Mouse (Mus musculus) forebrain, postnatal 0 days (tissue): Measurements from ENCODE around the gene Kmt2d. TPM values are rescaled to one million over a fixed set of nuclear protein-coding genes. Genes with fewer than 3 reads are reported as not detected.
A peak's percentile ranks its signal among the peaks of the same experiment; 100 is the strongest.

Source experiments
- ATAC-seq: fragments of 200-750 bp; cut with Nextera tagmentation; 2 replicates; pipeline ENCODE4 v1.8.0; 2017; ENCODE audit warnings: mild to moderate bottlenecking, moderate library complexity
- DNase-seq: peaks from one replicate; pipeline ENCODE4 v3.0.0-alpha.2; 2015
- H3K27ac ChIP-seq: fragments of 300-500 bp; sonication (generic); 2 replicates; pipeline ENCODE4 v1.5.1; 2014; ENCODE audit warnings: low read depth, mild to moderate bottlenecking, antibody characterized with exemption, low read length, moderate library complexity, mixed read lengths
- H3K27me3 ChIP-seq: fragments of 300-500 bp; sonication (generic); 2 replicates; pipeline ENCODE4 v1.6.1; 2014; ENCODE audit warnings: mild to moderate bottlenecking, low read length, mixed read lengths; ENCODE audit not compliant: insufficient read depth
- H3K36me3 ChIP-seq: fragments of 300-500 bp; sonication (generic); 2 replicates; pipeline ENCODE4 v1.6.1; 2014; ENCODE audit warnings: mild to moderate bottlenecking, moderate library complexity; ENCODE audit not compliant: insufficient read depth
- H3K4me1 ChIP-seq: fragments of 300-500 bp; sonication (generic); 2 replicates; pipeline ENCODE4 v1.6.1; 2014; ENCODE audit warnings: antibody characterized with exemption; ENCODE audit not compliant: insufficient read depth
- H3K4me2 ChIP-seq: fragments of 300-500 bp; sonication (generic); 2 replicates; pipeline ENCODE4 v1.6.1; 2014; ENCODE audit warnings: low read depth, mild to moderate bottlenecking, moderate library complexity
- H3K4me3 ChIP-seq: fragments of 300-500 bp; sonication (generic); 2 replicates; pipeline ENCODE4 v1.5.1; 2014; ENCODE audit warnings: low read depth, low read length, mixed read lengths
- H3K9ac ChIP-seq: fragments of 300-500 bp; sonication (generic); 2 replicates; pipeline ENCODE4 v1.6.1; 2014; ENCODE audit warnings: mild to moderate bottlenecking
- H3K9me3 ChIP-seq: fragments of 300-500 bp; sonication (generic); 2 replicates; pipeline ENCODE4 v1.6.1; 2016; ENCODE audit warnings: low read length
- CTCF ChIP-seq: sonication (generic); IDR thresholded peaks from 2 replicates; pipeline ENCODE4 v1.5.1; 2016; ENCODE audit warnings: antibody characterized with exemption, control low read depth, low read depth
- WGBS: fragments of 180-500 bp; shearing (Covaris S2); extraction: QIAGEN DNeasy Blood & Tissue Kit; methylation state at CpG from one replicate; pipeline ENCODE4 v1.1.7; 2014; 5-methylcytosine and 5-hydroxymethylcytosine counted together
- polyA plus RNA-seq: library from polyadenylated mRNA; unstranded; fragments of >200 nt; fragmentation: Nextera tagmentation; extraction: Ambion mirVana; gene quantifications from 2 replicates; pipeline ENCODE4 v1.2.1, GENCODE M21; 2015
- total RNA-seq: library from RNA; depleted of rRNA; stranded (reverse); fragments of >200 nt; gene quantifications from 2 replicates; pipeline ENCODE4 v1.2.3, GENCODE M21; 2014

Kmt2d gene
- total and polyA plus RNA-seq, 2 experiments from 2014 or later: 6.2 to 25.8 TPM

DNA sequence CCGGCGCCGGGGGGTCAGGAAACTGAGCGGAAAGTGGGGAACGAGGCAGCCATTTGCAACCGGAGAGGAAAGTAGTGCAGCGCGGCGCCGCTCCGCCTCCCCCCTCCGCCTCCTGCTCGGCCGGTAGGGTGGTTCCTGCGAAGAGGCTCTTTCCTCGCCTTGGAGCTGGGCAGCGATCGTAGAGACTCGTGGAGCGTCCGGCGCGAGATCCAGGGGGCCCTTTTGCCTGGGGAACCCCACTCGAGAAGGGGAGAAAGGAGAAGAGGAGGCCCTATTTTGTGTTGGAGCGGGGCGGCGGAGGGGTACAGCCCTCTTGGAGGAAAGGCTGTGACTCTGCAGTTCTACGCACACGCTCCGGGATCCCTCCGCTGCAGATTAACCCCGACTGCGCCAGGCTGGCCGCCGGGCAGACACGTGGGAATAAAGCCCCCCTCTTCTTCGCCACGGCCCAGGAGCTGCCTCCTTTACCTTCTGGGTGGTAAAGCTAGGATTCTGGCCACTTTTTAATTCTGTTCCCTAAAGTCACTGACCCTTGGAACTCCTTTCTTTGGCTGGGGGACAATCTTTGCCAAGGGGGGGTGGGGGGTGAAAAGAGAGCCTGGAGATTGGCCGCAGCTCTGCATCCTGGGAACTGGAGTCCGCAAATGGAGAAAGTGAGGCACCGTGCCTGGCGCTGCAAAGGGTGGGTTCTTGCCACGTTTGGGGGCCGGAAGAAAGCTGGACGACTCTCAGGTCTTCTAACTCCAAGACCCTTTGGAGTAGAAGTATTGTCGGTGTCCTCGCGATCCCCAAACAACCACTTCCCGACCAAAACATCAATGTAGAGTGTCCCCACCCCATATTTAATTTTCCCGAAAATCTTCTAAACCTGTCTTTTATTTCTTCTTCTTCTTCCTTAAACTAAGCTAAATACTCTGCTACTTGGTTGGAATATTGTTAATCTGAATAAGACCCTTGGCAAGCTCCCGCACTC lies 1.2 kb upstream of the Kmt2d start:
- WGBS: 1% methylated on average over 49 of the region's 51 CpGs
- H3K27me3 ChIP-seq: no peaks in the 10 kb centered on the region
- peaks cover 26% of the 10 kb centered on the region for H3K4me1 ChIP-seq
- H3K4me2 ChIP-seq: peak overlapping the region; percentile 91
- H3K9me3 ChIP-seq: no peaks in the 10 kb centered on the region
- peak; percentile 41 for TF ChIP-seq CTCF
- peaks cover 5% of the 10 kb centered on the region; the same call in 1 of the 2 replicates for H3K36me3 ChIP-seq
- peak; percentile 88 for ATAC-seq
- peak overlapping the region; percentile 99 for H3K4me3 ChIP-seq
- peak overlapping the region; percentile 97 for H3K9ac ChIP-seq
- peak overlapping the region; percentile 98 for H3K27ac ChIP-seq
- DNase-seq: peak; percentile 98

DNA sequence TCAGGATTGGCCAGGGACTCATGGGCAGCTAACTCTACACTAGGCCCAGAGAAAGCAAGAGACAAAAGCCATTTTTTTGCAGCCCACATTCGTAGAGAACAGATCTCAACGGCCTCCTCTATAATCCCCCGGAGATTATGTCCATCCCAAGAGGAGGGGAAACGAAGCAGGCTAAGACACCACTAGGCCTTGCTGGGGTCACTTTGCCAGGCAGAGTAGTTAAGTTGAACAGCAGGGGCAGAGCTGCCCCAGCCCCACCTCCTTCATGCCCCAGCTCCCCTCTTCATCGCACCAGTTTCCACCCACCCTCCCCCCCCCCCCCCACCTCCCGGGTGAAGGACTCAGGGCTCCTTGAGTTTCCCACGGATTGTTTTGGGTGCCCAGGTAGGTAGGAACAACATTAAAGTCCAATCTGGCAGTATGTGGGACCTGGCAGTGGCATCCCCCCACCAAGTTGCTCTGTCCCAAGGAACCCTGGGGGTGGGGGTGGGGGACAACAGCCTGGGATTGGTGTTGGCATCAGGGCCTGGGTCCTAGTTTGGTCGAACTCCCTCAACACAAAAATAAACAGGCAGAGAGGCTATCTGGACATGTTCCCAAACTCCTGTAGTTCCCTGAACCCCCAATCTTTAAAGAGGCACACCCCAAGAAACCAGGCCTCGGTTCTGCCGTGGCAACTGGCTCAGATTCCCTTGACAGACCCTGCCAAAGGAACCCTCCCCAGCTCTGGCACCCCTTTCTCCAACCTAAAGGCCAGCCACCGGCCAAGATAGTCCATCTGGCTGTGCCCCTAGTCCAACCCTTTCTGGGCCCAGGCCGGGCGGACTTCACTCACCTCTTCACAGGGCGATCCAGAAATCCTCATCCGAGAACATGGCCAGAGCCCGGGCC lies 580 bp downstream of the Kmt2d start:
- WGBS: under 1% methylated on average over 16 of the region's 16 CpGs
- no peak for ATAC-seq

DNA sequence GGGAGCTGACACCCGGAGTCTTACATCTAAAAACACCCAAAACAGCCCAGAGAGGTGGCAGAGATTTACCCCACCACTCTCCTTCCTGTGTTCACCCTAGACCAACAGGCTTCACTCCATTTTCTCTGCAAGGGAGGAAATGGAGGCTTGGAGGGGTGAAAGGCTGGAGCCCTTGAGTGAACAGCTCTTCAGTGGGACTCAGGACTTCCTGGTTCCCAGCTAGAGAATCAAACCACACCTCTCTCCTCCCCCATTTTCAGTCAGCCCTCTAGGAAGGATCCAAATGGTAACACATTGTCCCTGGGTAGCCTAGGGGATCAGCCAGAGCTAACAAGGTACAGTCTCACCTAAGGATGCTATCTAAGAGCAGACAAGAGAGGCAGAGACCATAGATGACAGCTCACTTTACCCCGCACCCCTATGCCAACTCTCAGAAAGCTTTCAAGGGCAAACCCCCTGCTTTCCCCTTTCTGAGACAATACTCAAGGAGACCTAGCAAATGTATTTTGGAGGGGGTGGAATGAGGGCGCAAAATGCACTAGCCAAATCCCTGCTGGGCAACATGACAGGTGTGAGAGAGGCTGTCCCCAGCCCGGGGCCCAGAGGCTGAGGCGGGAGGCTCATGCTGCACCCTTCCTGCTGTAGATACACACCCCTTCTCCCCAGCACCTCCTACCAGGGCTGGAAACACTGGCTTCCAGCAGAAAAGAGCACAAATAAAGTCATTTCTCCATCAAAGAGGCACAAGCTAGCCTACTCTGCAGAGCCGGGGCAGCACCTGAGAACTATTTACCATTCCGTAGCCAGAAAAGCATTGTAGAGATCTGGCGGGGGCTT lies 1.4 kb downstream of the Kmt2d start:
- H3K4me3 ChIP-seq: peak overlapping the region; percentile 99
- 12% methylated on average over 8 of the region's 8 CpGs for WGBS
- H3K27ac ChIP-seq: no peak overlapping the region
- no peaks in the 10 kb centered on the region for H3K27me3 ChIP-seq
- H3K4me2 ChIP-seq: peak overlapping the region; percentile 91
- H3K36me3 ChIP-seq: peaks cover 18% of the 10 kb centered on the region
- H3K9me3 ChIP-seq: no peaks in the 10 kb centered on the region
- no peak for DNase-seq
- H3K4me1 ChIP-seq: peaks cover 26% of the 10 kb centered on the region
- no peak for ATAC-seq
- H3K9ac ChIP-seq: peak overlapping the region; percentile 97
- TF ChIP-seq CTCF: no peak

More for the DNA sequence above, 580 bp downstream of the Kmt2d start:
- TF ChIP-seq CTCF: no peak
- Histone ChIP-seq H3K4me1 (peaks cover 26% of the 10 kb centered on the region), H3K9ac (peak overlapping the region; percentile 97), H3K27me3 (no peaks in the 10 kb centered on the region), H3K9me3 (no peaks in the 10 kb centered on the region), H3K27ac (peak overlapping the region; percentile 98), H3K36me3 (peaks cover 10% of the 10 kb centered on the region), H3K4me3 (peak overlapping the region; percentile 99), H3K4me2 (peak overlapping the region; percentile 91)
- DNase-seq: peak; percentile 17

DNA sequence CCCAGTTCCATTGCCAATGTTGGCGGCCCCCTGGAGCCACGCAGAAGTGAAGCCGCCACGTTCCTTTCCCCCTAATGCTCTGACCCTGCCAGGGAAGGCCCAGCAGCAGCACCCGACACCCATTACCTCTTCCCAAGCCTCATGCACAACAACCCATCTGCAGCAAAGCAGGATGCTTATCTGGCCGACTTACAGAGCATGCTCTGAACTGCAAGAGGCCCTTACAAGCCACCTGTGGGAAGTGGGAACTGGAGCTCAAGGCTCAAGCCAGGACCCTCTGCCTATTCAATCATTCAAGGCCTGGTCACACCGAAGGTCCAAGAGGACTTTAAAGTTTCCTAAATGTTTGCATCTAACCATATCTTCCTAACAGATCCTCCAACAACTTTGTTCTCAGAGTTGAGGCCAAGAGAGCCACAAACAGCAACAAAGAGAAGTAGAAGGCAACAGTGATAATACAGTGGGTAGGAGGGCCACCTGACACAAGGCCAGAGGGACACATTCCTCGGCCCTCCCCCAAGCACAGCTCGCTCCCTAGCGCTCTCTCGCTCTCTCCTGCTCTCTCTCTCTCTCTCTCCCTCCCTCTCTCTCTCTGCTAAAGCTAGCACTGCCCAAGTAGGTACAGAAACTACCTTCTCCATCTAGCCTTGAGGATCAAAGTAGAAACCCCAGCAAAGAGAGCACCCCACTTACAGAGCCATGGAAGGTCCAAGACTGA lies 2.5 kb downstream of the Kmt2d start:
- Histone ChIP-seq H3K36me3 (peaks cover 29% of the 10 kb centered on the region), H3K9ac (peak overlapping the region; percentile 97), H3K27me3 (no peaks in the 10 kb centered on the region), H3K4me2 (peak overlapping the region; percentile 91), H3K4me3 (peak overlapping the region; percentile 99), H3K27ac (no peak overlapping the region), H3K4me1 (peaks cover 26% of the 10 kb centered on the region), H3K9me3 (no peaks in the 10 kb centered on the region)
- DNase-seq (no peak), ATAC-seq (no peak)
- 22% methylated on average over 11 of the region's 11 CpGs for WGBS
- no peak for TF ChIP-seq CTCF

DNA sequence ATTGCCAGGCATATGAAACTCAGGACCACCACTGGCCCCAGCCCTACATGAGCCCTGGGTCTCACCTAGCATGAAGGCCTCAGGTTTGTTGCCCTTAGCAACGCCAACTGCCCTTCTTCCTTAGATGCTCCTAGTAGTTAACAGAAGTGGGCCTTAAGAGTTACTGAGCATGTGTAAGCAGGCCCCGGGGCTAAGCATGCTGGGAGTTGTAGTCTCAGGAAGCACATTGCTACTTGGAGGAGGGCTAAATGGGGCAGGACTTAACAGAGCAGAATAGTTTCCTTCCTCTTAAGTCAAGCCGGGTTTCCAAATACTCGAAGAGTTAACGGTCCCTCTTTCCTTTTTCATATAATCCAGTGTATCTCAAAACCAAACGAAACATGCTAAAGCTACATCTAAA lies 3.7 kb downstream of the Kmt2d start:
- Histone ChIP-seq H3K27ac (no peak overlapping the region), H3K9me3 (no peaks in the 10 kb centered on the region), H3K36me3 (peaks cover 40% of the 10 kb centered on the region), H3K27me3 (no peaks in the 10 kb centered on the region), H3K4me3 (0 out of 2 replicates have a peak overlapping the region, but pooled peaks have one; percentile 1), H3K4me2 (peak overlapping the region; percentile 91), H3K4me1 (peaks cover 26% of the 10 kb centered on the region), H3K9ac (no peak overlapping the region)
- DNase-seq (peak; percentile 52), ATAC-seq (0 out of 2 replicates have a peak, but pooled peaks have one; percentile 38)
- no peak for TF ChIP-seq CTCF
- 58% methylated on average over 6 of the region's 6 CpGs for WGBS
